Mouse (Mus musculus): Measurements from ENCODE around the gene Sel1l3.

- TF ChIP-seq TCF12 (IDR thresholded peaks at IDR 0.05; ENCODE audit: insufficient read depth, poor library complexity, severe bottlenecking), result no peak
- TF ChIP-seq POLR2A (IDR thresholded peaks at IDR 0.05; ENCODE audit: insufficient read length, low read depth), result no peak
- no peak for TF ChIP-seq MYOD1 (IDR thresholded peaks at IDR 0.05; ENCODE audit: control insufficient read depth in 1 of 3, insufficient read length in 2 of 3, low read depth in 2 of 3)
- TF ChIP-seq MAX (IDR thresholded peaks at IDR 0.05; ENCODE audit: low read depth), result no peak
- TF ChIP-seq POLR2AphosphoS2 (IDR thresholded peaks at IDR 0.05; ENCODE audit: insufficient read length, low read depth), result no peak
- no peak for TF ChIP-seq E2F4 (IDR thresholded peaks at IDR 0.05; ENCODE audit: insufficient read depth)
- TF ChIP-seq REST (IDR thresholded peaks at IDR 0.05; ENCODE audit: insufficient read depth, insufficient read length), result no peak
- TF ChIP-seq CEBPB (IDR thresholded peaks at IDR 0.05; ENCODE audit: insufficient read depth, poor library complexity, severe bottlenecking), result no peak
- no peak for TF ChIP-seq USF1 (IDR thresholded peaks at IDR 0.05; ENCODE audit: low read depth)
- TF ChIP-seq MYOG (IDR thresholded peaks at IDR 0.05; ENCODE audit: control insufficient read depth in 1 of 3, insufficient read depth in 1 of 3, insufficient read length in 2 of 3, low read depth in 2 of 3), result no peak
- no peak for TF ChIP-seq TCF3 (IDR thresholded peaks at IDR 0.05; ENCODE audit: insufficient read length, low read depth)
Measured at GRCm38 (mm10) chr5:53241963-53242362, 28.2 kb upstream of the Sel1l3 start.

Measured in myocyte (in vitro differentiated cells).